Mouse (Mus musculus): ENCODE measurements around the gene Hes1. TPM values are rescaled to one million over a fixed set of nuclear protein-coding genes. Genes with fewer than 3 reads are reported as not detected.

Hes1 gene
- 74.1 and 75.8 TPM in 2 replicates for polyA plus RNA-seq (2014; fragmentation: Nextera tagmentation; extraction: Ambion mirVana)

- Histone ChIP-seq H3K4me1 (ENCODE audit: control insufficient read depth, insufficient read depth, low read length) (peaks cover 41% of the 10 kb centered on the region), H3K4me3 (ENCODE audit: low read depth, low read length) (peak within 1 kb of the TSS; percentile 82), H3K36me3 (ENCODE audit: control insufficient read depth, insufficient read depth, low read length) (no peaks in the 10 kb centered on the region), H3K9ac (replicated peaks; ENCODE audit: low read depth, low read length) (peak within 1 kb of the TSS; percentile 93), H3K4me2 (replicated peaks; ENCODE audit: low read depth, low read length) (peak within 1 kb of the TSS; percentile 58), H3K27ac (ENCODE audit: low read length) (peak within 1 kb of the TSS; percentile 99), H3K27me3 (ENCODE audit: control insufficient read depth, insufficient read depth, low read length) (no peaks in the 10 kb centered on the region), H3K9me3 (ENCODE audit: control insufficient read depth, low read depth, low read length) (no peaks in the 10 kb centered on the region)
- peak; percentile 85 for ATAC-seq (ENCODE audit: insufficient number of reproducible peaks, insufficient read depth, low FRiP score, low read depth)
- WGBS = under 1% methylated on average over 57 of the region's 57 CpGs
Observed at GRCm38 (mm10) chr16:30063984-30064453, at the start of gene Hes1. Hes1 (plus strand) TSS chr16:30064384.

DNA sequence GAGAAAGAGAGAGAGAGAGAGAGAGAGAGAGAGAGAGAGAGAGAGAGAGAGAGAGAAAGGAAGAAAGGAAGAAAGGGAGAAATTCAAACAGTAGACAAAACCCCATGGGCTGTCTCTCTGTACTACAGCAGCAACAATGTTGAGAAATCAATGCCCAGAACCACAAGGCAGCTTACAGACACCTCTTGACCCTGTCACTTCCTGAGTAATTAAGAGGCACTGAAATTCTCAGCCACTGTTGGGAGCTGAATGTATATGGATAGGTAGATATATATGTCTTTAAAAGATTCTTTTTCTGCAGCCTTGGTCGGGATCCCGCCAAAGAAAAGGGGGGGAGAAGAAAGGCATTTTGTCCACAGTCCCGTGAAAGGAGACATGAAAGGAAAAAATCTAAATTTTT lies 48.1 kb upstream of the Hes1 start:
- H3K27ac ChIP-seq (ENCODE audit: low read length) = no peak overlapping the region
- WGBS = 8% methylated on average over 3 of the region's 3 CpGs
- H3K4me3 ChIP-seq (ENCODE audit: low read depth, low read length) = no peak overlapping the region
- H3K4me2 ChIP-seq (replicated peaks; ENCODE audit: low read depth, low read length) = no peak overlapping the region
- H3K9me3 ChIP-seq (ENCODE audit: control insufficient read depth, low read depth, low read length) = no peaks in the 10 kb centered on the region
- no peaks in the 10 kb centered on the region for H3K27me3 ChIP-seq (ENCODE audit: control insufficient read depth, insufficient read depth, low read length)
- H3K4me1 ChIP-seq (ENCODE audit: control insufficient read depth, insufficient read depth, low read length) = peaks cover 27% of the 10 kb centered on the region
- no peak overlapping the region for H3K9ac ChIP-seq (replicated peaks; ENCODE audit: low read depth, low read length)
- no peaks in the 10 kb centered on the region for H3K36me3 ChIP-seq (ENCODE audit: control insufficient read depth, insufficient read depth, low read length)
- ATAC-seq (ENCODE audit: insufficient number of reproducible peaks, insufficient read depth, low FRiP score, low read depth) = no peak

- peak; percentile 68; the same call in 1 of the 2 replicates for ATAC-seq (ENCODE audit: insufficient number of reproducible peaks, insufficient read depth, low FRiP score, low read depth)
- peaks cover 20% of the 10 kb centered on the region for H3K4me1 ChIP-seq (ENCODE audit: control insufficient read depth, insufficient read depth, low read length)
Observed at GRCm38 (mm10) chr16:30020124-30020523, 44.1 kb upstream of the Hes1 start.

GRCm38 (mm10) chr16:30022352-30022751 lies 41.8 kb upstream of the Hes1 start:
- Histone ChIP-seq H3K27ac (ENCODE audit: low read length) (no peak overlapping the region), H3K9me3 (ENCODE audit: control insufficient read depth, low read depth, low read length) (no peaks in the 10 kb centered on the region), H3K4me2 (replicated peaks; ENCODE audit: low read depth, low read length) (no peak overlapping the region), H3K4me1 (ENCODE audit: control insufficient read depth, insufficient read depth, low read length) (peaks cover 13% of the 10 kb centered on the region; the same call in 1 of the 2 replicates), H3K9ac (replicated peaks; ENCODE audit: low read depth, low read length) (no peak overlapping the region), H3K36me3 (ENCODE audit: control insufficient read depth, insufficient read depth, low read length) (no peaks in the 10 kb centered on the region), H3K27me3 (ENCODE audit: control insufficient read depth, insufficient read depth, low read length) (no peaks in the 10 kb centered on the region), H3K4me3 (ENCODE audit: low read depth, low read length) (no peak overlapping the region)
- 73% methylated on average over 6 of the region's 6 CpGs for WGBS
- ATAC-seq (ENCODE audit: insufficient number of reproducible peaks, insufficient read depth, low FRiP score, low read depth) = no peak

More at GRCm38 (mm10) chr16:30020124-30020523, 44.1 kb upstream of the Hes1 start:
- H3K9ac ChIP-seq (replicated peaks; ENCODE audit: low read depth, low read length) = no peak overlapping the region
- WGBS = 21% methylated on average over 13 of the region's 13 CpGs
- no peaks in the 10 kb centered on the region for H3K27me3 ChIP-seq (ENCODE audit: control insufficient read depth, insufficient read depth, low read length)
- H3K36me3 ChIP-seq (ENCODE audit: control insufficient read depth, insufficient read depth, low read length) = no peaks in the 10 kb centered on the region
- no peak overlapping the region for H3K4me2 ChIP-seq (replicated peaks; ENCODE audit: low read depth, low read length)
- H3K9me3 ChIP-seq (ENCODE audit: control insufficient read depth, low read depth, low read length) = no peaks in the 10 kb centered on the region
- H3K4me3 ChIP-seq (ENCODE audit: low read depth, low read length) = no peak overlapping the region
- H3K27ac ChIP-seq (ENCODE audit: low read length) = 0 out of 2 replicates have a peak overlapping the region, but pooled peaks have one; percentile 0

GRCm38 (mm10) chr16:30022890-30023797 lies 41.0 kb upstream of the Hes1 start:
- no peak overlapping the region for H3K27ac ChIP-seq (ENCODE audit: low read length)
- WGBS = 70% methylated on average over 16 of the region's 16 CpGs
- ATAC-seq (ENCODE audit: insufficient number of reproducible peaks, insufficient read depth, low FRiP score, low read depth) = no peak
- no peaks in the 10 kb centered on the region for H3K9me3 ChIP-seq (ENCODE audit: control insufficient read depth, low read depth, low read length)
- no peak overlapping the region for H3K4me3 ChIP-seq (ENCODE audit: low read depth, low read length)
- peaks cover 15% of the 10 kb centered on the region; the same call in 1 of the 2 replicates for H3K4me1 ChIP-seq (ENCODE audit: control insufficient read depth, insufficient read depth, low read length)
- no peak overlapping the region for H3K4me2 ChIP-seq (replicated peaks; ENCODE audit: low read depth, low read length)
- H3K9ac ChIP-seq (replicated peaks; ENCODE audit: low read depth, low read length) = no peak overlapping the region
- H3K36me3 ChIP-seq (ENCODE audit: control insufficient read depth, insufficient read depth, low read length) = no peaks in the 10 kb centered on the region
- H3K27me3 ChIP-seq (ENCODE audit: control insufficient read depth, insufficient read depth, low read length) = no peaks in the 10 kb centered on the region

DNA sequence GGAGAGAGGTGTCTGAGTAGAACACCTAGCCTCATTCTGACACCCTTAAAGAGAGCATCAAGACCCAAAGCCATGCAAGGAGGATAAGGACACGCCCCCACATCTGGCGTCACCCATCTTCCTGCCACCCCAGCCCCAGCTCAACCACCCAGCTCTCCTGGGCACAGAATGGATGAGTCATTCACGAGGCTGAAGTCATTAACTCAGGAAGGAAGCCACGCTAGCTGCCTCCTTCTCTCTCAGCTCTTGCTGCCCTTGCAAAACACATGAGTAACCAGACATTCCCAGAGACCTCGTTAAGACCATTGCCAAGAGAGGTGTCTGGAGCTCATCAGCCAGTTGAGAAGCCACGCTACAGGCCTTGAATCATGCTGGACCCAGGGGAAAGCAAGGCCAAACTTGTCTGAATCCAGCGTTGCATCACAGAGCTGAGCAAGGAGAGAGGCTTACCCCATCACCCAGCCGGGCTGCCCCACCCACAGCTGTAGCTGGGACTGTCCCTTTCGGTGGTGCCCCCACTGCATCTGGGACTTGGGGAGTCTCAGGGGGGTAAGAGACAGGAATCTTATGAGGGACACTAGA lies 39.4 kb upstream of the Hes1 start:
- H3K27me3 ChIP-seq (ENCODE audit: control insufficient read depth, insufficient read depth, low read length) = no peaks in the 10 kb centered on the region
- WGBS = 61% methylated on average over 9 of the region's 9 CpGs

DNA sequence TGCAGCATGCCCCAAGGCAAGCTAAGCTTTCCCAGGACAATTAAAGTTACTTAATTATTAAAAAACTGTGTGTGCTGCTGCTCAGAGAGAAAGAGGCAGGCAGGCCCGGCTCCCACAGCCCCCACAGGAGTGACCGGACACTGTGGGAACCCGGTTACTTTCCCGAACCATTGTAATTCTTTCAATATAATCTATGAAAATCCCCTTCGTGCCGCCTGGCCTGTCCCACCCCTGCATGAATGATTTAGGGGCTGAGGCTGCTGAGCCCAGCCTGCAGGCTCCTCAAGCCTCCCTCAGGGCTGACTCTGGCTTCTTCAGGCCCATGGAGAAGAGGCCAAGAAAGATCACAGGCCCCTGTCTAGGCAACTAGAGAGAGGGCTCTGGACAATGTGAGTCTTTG lies 36.0 kb upstream of the Hes1 start:
- H3K9me3 ChIP-seq (ENCODE audit: control insufficient read depth, low read depth, low read length) = no peaks in the 10 kb centered on the region
- no peak overlapping the region for H3K4me2 ChIP-seq (replicated peaks; ENCODE audit: low read depth, low read length)
- H3K27me3 ChIP-seq (ENCODE audit: control insufficient read depth, insufficient read depth, low read length) = no peaks in the 10 kb centered on the region
- no peak overlapping the region for H3K9ac ChIP-seq (replicated peaks; ENCODE audit: low read depth, low read length)
- ATAC-seq (ENCODE audit: insufficient number of reproducible peaks, insufficient read depth, low FRiP score, low read depth) = no peak
- no peak overlapping the region for H3K4me3 ChIP-seq (ENCODE audit: low read depth, low read length)
- 35% methylated on average over 6 of the region's 6 CpGs for WGBS
- no peaks in the 10 kb centered on the region for H3K36me3 ChIP-seq (ENCODE audit: control insufficient read depth, insufficient read depth, low read length)
- no peak overlapping the region for H3K27ac ChIP-seq (ENCODE audit: low read length)
- peaks cover 5% of the 10 kb centered on the region; the same call in 1 of the 2 replicates for H3K4me1 ChIP-seq (ENCODE audit: control insufficient read depth, insufficient read depth, low read length)

More for the DNA sequence above, 39.4 kb upstream of the Hes1 start:
- H3K4me2 ChIP-seq (replicated peaks; ENCODE audit: low read depth, low read length) = no peak overlapping the region
- no peak overlapping the region for H3K4me3 ChIP-seq (ENCODE audit: low read depth, low read length)
- H3K9ac ChIP-seq (replicated peaks; ENCODE audit: low read depth, low read length) = no peak overlapping the region
- H3K36me3 ChIP-seq (ENCODE audit: control insufficient read depth, insufficient read depth, low read length) = no peaks in the 10 kb centered on the region
- no peak overlapping the region; the same call in 1 of the 2 replicates for H3K27ac ChIP-seq (ENCODE audit: low read length)
- H3K4me1 ChIP-seq (ENCODE audit: control insufficient read depth, insufficient read depth, low read length) = peaks cover 15% of the 10 kb centered on the region; the same call in 1 of the 2 replicates
- ATAC-seq (ENCODE audit: insufficient number of reproducible peaks, insufficient read depth, low FRiP score, low read depth) = no peak
- H3K9me3 ChIP-seq (ENCODE audit: control insufficient read depth, low read depth, low read length) = no peaks in the 10 kb centered on the region

DNA sequence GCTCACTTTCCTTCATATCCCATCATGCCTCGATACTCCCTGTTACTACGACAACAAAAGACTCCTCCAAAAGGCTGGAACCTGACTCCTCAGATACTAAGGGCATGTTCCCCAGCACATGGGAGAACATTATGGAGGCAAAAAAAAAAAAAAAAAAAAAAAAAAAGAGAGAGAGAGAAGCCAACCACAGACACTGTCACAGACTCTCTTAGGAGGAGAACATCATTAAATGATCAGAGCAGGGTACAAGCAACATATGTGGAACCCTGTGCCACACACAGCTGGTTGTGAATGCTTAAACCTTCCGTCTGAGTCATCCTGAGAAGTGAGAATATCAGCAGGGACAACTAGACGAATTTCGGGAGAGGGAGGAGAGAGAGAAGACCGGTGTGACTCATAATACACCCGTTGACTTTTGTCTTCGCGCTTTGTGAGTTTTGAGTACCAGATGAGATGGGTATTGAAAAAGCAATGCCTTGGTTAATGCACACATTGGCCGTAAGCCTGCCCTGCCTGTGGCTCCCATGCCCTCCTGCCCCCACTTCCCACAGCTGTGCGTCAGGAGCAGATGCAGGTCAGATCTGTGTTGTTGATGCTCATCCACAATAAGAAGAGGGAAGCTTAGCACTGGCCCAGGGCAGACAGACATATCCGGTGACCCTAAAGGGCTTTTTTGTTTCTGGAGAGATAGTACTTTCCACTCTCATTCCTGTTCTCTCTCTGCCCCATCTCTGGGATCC lies 34.8 kb upstream of the Hes1 start:
- H3K9me3 ChIP-seq (ENCODE audit: control insufficient read depth, low read depth, low read length) = no peaks in the 10 kb centered on the region
- WGBS = 74% methylated on average over 12 of the region's 12 CpGs
- no peak overlapping the region for H3K27ac ChIP-seq (ENCODE audit: low read length)
- H3K4me1 ChIP-seq (ENCODE audit: control insufficient read depth, insufficient read depth, low read length) = peaks cover 12% of the 10 kb centered on the region
- no peaks in the 10 kb centered on the region for H3K27me3 ChIP-seq (ENCODE audit: control insufficient read depth, insufficient read depth, low read length)
- no peak overlapping the region for H3K4me3 ChIP-seq (ENCODE audit: low read depth, low read length)
- no peak overlapping the region for H3K4me2 ChIP-seq (replicated peaks; ENCODE audit: low read depth, low read length)
- H3K36me3 ChIP-seq (ENCODE audit: control insufficient read depth, insufficient read depth, low read length) = no peaks in the 10 kb centered on the region
- H3K9ac ChIP-seq (replicated peaks; ENCODE audit: low read depth, low read length) = no peak overlapping the region
- no peak for ATAC-seq (ENCODE audit: insufficient number of reproducible peaks, insufficient read depth, low FRiP score, low read depth)
